Mouse (Mus musculus) leukemia stem cell, adult 10-12 weeks (primary cell): ENCODE results near the gene D7Ertd443e. TPM values are rescaled to one million over a fixed set of nuclear protein-coding genes. Genes with fewer than 3 reads are reported as not detected.

Experiments
- polyA plus RNA-seq: library from polyadenylated mRNA; stranded (reverse); fragments of >175 nt; gene quantifications from 2 replicates; pipeline ENCODE4 v1.2.3, GENCODE M21; 2012; ENCODE audit warnings: low replicate concordance

The D7Ertd443e gene
- polyA plus RNA-seq: not detected in 2 replicates

GRCm38 (mm10) chr7:134385561-134385960 is at the start of gene D7Ertd443e:
TSS of gene D7Ertd443e (minus strand) at chr7:134385661.

GRCm38 (mm10) chr7:134231378-134232346 is 153.8 kb downstream of the D7Ertd443e start, which contains the start of gene Adam12:
TSS of gene Adam12 (minus strand) at chr7:134232146.

Other genes starting within 250 kb of the D7Ertd443e start
- gene Adam12, start 153.5 kb downstream of the D7Ertd443e start, polyA plus RNA-seq: 0.28 and 0.47 TPM in 2 replicates